Mouse (Mus musculus): ENCODE measurements around the gene Flnb.

- TF ChIP-seq CTCF (IDR thresholded peaks at IDR 0.05): no peak
- no peak for TF ChIP-seq EP300 (IDR thresholded peaks at IDR 0.05)
These were observed 50.1 kb downstream of the Flnb start for GRCm38 (mm10) chr14:7867841-7868240.

Measured in lung, postnatal 0 days (tissue).